Mouse (Mus musculus): ENCODE measurements around the gene Gm12845. TPM values are rescaled to one million over a fixed set of nuclear protein-coding genes. Genes with fewer than 3 reads are reported as not detected.
A peak's percentile ranks its signal among the peaks of the same experiment; 100 is the strongest.

Gene Gm12845
- not detected in 2 replicates for total RNA-seq (2014; rRNA removed)
- polyA plus RNA-seq (2015; fragmentation: Nextera tagmentation; extraction: Ambion mirVana) = not detected in 2 replicates

- TF ChIP-seq CTCF (IDR thresholded peaks at IDR 0.05) = no peak
- H3K9ac ChIP-seq (replicated peaks; ENCODE audit: low read length, poor library complexity, severe bottlenecking) = no peak within 1 kb of the TSS
- no peak within 1 kb of the TSS for H3K4me3 ChIP-seq (ENCODE audit: low read depth, low read length)
- H3K27ac ChIP-seq (ENCODE audit: low read depth, low read length) = no peak within 1 kb of the TSS
- H3K27me3 ChIP-seq (ENCODE audit: insufficient read depth, low read length) = no peaks in the 10 kb centered on the region
- H3K36me3 ChIP-seq (ENCODE audit: insufficient read depth, low read length) = no peaks in the 10 kb centered on the region
- WGBS = 91% methylated on average over 1 of the region's 1 CpGs
- DNase-seq (ENCODE audit: low spot score) (no peak), ATAC-seq (ENCODE audit: low FRiP score) (no peak)
- H3K4me2 ChIP-seq (ENCODE audit: low read depth, low read length, poor library complexity, severe bottlenecking) = no peak within 1 kb of the TSS
- no peaks in the 10 kb centered on the region for H3K4me1 ChIP-seq (ENCODE audit: insufficient read depth, low read length)
- no peaks in the 10 kb centered on the region for H3K9me3 ChIP-seq (ENCODE audit: low read length)
These were observed at the start of gene Gm12845 for GRCm38 (mm10) chr4:117724112-117724511. TSS of gene Gm12845 (plus strand) at chr4:117724412.

- Histone ChIP-seq H3K27ac (ENCODE audit: low read depth, low read length) (no peak overlapping the region), H3K9me3 (ENCODE audit: low read length) (no peaks in the 10 kb centered on the region), H3K9ac (replicated peaks; ENCODE audit: low read length, poor library complexity, severe bottlenecking) (no peak overlapping the region), H3K4me2 (ENCODE audit: low read depth, low read length, poor library complexity, severe bottlenecking) (no peak overlapping the region), H3K4me1 (ENCODE audit: insufficient read depth, low read length) (no peaks in the 10 kb centered on the region), H3K36me3 (ENCODE audit: insufficient read depth, low read length) (peaks cover 64% of the 10 kb centered on the region), H3K4me3 (ENCODE audit: low read depth, low read length) (no peak overlapping the region), H3K27me3 (ENCODE audit: insufficient read depth, low read length) (no peaks in the 10 kb centered on the region)
- WGBS = 9% methylated on average over 3 of the region's 3 CpGs
- DNase-seq (ENCODE audit: low spot score) (peak; percentile 88), ATAC-seq (ENCODE audit: low FRiP score) (0 out of 2 replicates have a peak, but pooled peaks have one; percentile 26)
- TF ChIP-seq CTCF (IDR thresholded peaks at IDR 0.05) = peak; percentile 96
These were observed 47.3 kb upstream of the Gm12845 start for GRCm38 (mm10) chr4:117676903-117677302.

GRCm38 (mm10) chr4:117680963-117681362 is 43.2 kb upstream of the Gm12845 start:
- peaks cover 29% of the 10 kb centered on the region for H3K36me3 ChIP-seq (ENCODE audit: insufficient read depth, low read length)
- 83% methylated on average over 6 of the region's 6 CpGs for WGBS
- no peaks in the 10 kb centered on the region for H3K4me1 ChIP-seq (ENCODE audit: insufficient read depth, low read length)
- H3K9me3 ChIP-seq (ENCODE audit: low read length) = no peaks in the 10 kb centered on the region
- DNase-seq (ENCODE audit: low spot score) (no peak), ATAC-seq (ENCODE audit: low FRiP score) (no peak)
- H3K4me3 ChIP-seq (ENCODE audit: low read depth, low read length) = peak overlapping the region; percentile 88; the same call in 1 of the 2 replicates
- H3K27ac ChIP-seq (ENCODE audit: low read depth, low read length) = no peak overlapping the region
- peak; percentile 29; the same call in 1 of the 2 replicates for TF ChIP-seq CTCF (IDR thresholded peaks at IDR 0.05)
- no peak overlapping the region; the same call in 1 of the 2 replicates for H3K9ac ChIP-seq (replicated peaks; ENCODE audit: low read length, poor library complexity, severe bottlenecking)
- H3K4me2 ChIP-seq (ENCODE audit: low read depth, low read length, poor library complexity, severe bottlenecking) = peak overlapping the region; percentile 91
- H3K27me3 ChIP-seq (ENCODE audit: insufficient read depth, low read length) = no peaks in the 10 kb centered on the region

GRCm38 (mm10) chr4:117681931-117682461 is 42.2 kb upstream of the Gm12845 start, which contains the start of gene Dmap1:
TSS of gene Dmap1 (minus strand) at chr4:117682273.
- Histone ChIP-seq H3K4me3 (ENCODE audit: low read depth, low read length) (peak within 1 kb of the TSS; percentile 88), H3K9ac (replicated peaks; ENCODE audit: low read length, poor library complexity, severe bottlenecking) (peak within 1 kb of the TSS; percentile 89), H3K27ac (ENCODE audit: low read depth, low read length) (peak within 1 kb of the TSS; percentile 38; the same call in 1 of the 2 replicates), H3K36me3 (ENCODE audit: insufficient read depth, low read length) (peaks cover 23% of the 10 kb centered on the region; the same call in 1 of the 2 replicates), H3K4me1 (ENCODE audit: insufficient read depth, low read length) (no peaks in the 10 kb centered on the region), H3K9me3 (ENCODE audit: low read length) (no peaks in the 10 kb centered on the region), H3K4me2 (ENCODE audit: low read depth, low read length, poor library complexity, severe bottlenecking) (peak within 1 kb of the TSS; percentile 91), H3K27me3 (ENCODE audit: insufficient read depth, low read length) (no peaks in the 10 kb centered on the region)
- peak; percentile 47; the same call in 1 of the 2 replicates for TF ChIP-seq CTCF (IDR thresholded peaks at IDR 0.05)
- WGBS = under 1% methylated on average over 32 of the region's 33 CpGs
- ATAC-seq (ENCODE audit: low FRiP score) (peak; percentile 87), DNase-seq (ENCODE audit: low spot score) (peak; percentile 94)

- Histone ChIP-seq H3K27me3 (ENCODE audit: insufficient read depth, low read length) (no peaks in the 10 kb centered on the region), H3K27ac (ENCODE audit: low read depth, low read length) (no peak overlapping the region), H3K9me3 (ENCODE audit: low read length) (no peaks in the 10 kb centered on the region), H3K4me3 (ENCODE audit: low read depth, low read length) (peak overlapping the region; percentile 88), H3K9ac (replicated peaks; ENCODE audit: low read length, poor library complexity, severe bottlenecking) (no peak overlapping the region), H3K4me1 (ENCODE audit: insufficient read depth, low read length) (no peaks in the 10 kb centered on the region), H3K4me2 (ENCODE audit: low read depth, low read length, poor library complexity, severe bottlenecking) (peak overlapping the region; percentile 91), H3K36me3 (ENCODE audit: insufficient read depth, low read length) (peaks cover 19% of the 10 kb centered on the region; the same call in 1 of the 2 replicates)
- ATAC-seq (ENCODE audit: low FRiP score) = no peak
- DNase-seq (ENCODE audit: low spot score) = no peak
- no peak for TF ChIP-seq CTCF (IDR thresholded peaks at IDR 0.05)
These were observed 41.7 kb upstream of the Gm12845 start for GRCm38 (mm10) chr4:117682463-117682862.

- Histone ChIP-seq H3K9ac (replicated peaks; ENCODE audit: low read length, poor library complexity, severe bottlenecking) (no peak overlapping the region), H3K4me1 (ENCODE audit: insufficient read depth, low read length) (no peaks in the 10 kb centered on the region), H3K27me3 (ENCODE audit: insufficient read depth, low read length) (no peaks in the 10 kb centered on the region), H3K27ac (ENCODE audit: low read depth, low read length) (no peak overlapping the region), H3K9me3 (ENCODE audit: low read length) (no peaks in the 10 kb centered on the region), H3K4me3 (ENCODE audit: low read depth, low read length) (no peak overlapping the region), H3K4me2 (ENCODE audit: low read depth, low read length, poor library complexity, severe bottlenecking) (no peak overlapping the region), H3K36me3 (ENCODE audit: insufficient read depth, low read length) (peaks cover 14% of the 10 kb centered on the region; the same call in 1 of the 2 replicates)
- 83% methylated on average over 6 of the region's 6 CpGs for WGBS
- ATAC-seq (ENCODE audit: low FRiP score) = no peak
- DNase-seq (ENCODE audit: low spot score) = no peak
- TF ChIP-seq CTCF (IDR thresholded peaks at IDR 0.05) = no peak
These were observed 41.0 kb upstream of the Gm12845 start for GRCm38 (mm10) chr4:117683048-117683768.

All from midbrain, postnatal 0 days (tissue).